Mouse (Mus musculus) lung, postnatal 0 days (tissue): ENCODE data around the gene Glipr1. TPM values are rescaled to one million over a fixed set of nuclear protein-coding genes. Genes with fewer than 3 reads are reported as not detected.
A peak's percentile ranks its signal among the peaks of the same experiment; 100 is the strongest.

Source experiments
- ATAC-seq: fragments of 200-750 bp; cut with Nextera tagmentation; 2 replicates; pipeline ENCODE4 v1.8.0; 2017; ENCODE audit warnings: moderate library complexity
- DNase-seq: peaks from one replicate; pipeline ENCODE4 v3.0.0-alpha.2; 2016; ENCODE audit warnings: low spot score
- H3K27ac ChIP-seq: fragments of 300-500 bp; sonication (generic); 2 replicates; pipeline ENCODE4 v1.5.1; 2014; ENCODE audit warnings: antibody characterized with exemption, mild to moderate bottlenecking, low read length, mixed read lengths
- H3K27me3 ChIP-seq: fragments of 300-500 bp; sonication (generic); replicated peaks from 2 replicates; pipeline ENCODE4 v1.6.1; 2014; ENCODE audit warnings: low read length, mixed read lengths; ENCODE audit not compliant: insufficient read depth
- H3K36me3 ChIP-seq: fragments of 300-500 bp; sonication (generic); 2 replicates; pipeline ENCODE4 v1.6.1; 2014; ENCODE audit warnings: low read length, mixed read lengths; ENCODE audit not compliant: insufficient read depth
- H3K4me1 ChIP-seq: fragments of 300-500 bp; sonication (generic); 2 replicates; pipeline ENCODE4 v1.6.1; 2014; ENCODE audit warnings: antibody characterized with exemption, low read depth, low read length, mixed read lengths; ENCODE audit not compliant: insufficient read depth
- H3K4me2 ChIP-seq: fragments of 300-500 bp; sonication (generic); replicated peaks from 2 replicates; pipeline ENCODE4 v1.6.1; 2014; ENCODE audit warnings: low read depth, mild to moderate bottlenecking, low read length, moderate library complexity, mixed read lengths
- H3K4me3 ChIP-seq: fragments of 300-500 bp; sonication (generic); 2 replicates; pipeline ENCODE4 v1.5.1; 2014; ENCODE audit warnings: low read depth, low read length
- H3K9ac ChIP-seq: fragments of 300-500 bp; sonication (generic); replicated peaks from 2 replicates; pipeline ENCODE4 v1.6.1; 2014; ENCODE audit warnings: low read depth, mild to moderate bottlenecking
- H3K9me3 ChIP-seq: fragments of 300-500 bp; sonication (generic); 2 replicates; pipeline ENCODE4 v1.6.1; 2016; ENCODE audit warnings: low read length, mixed read lengths
- CTCF ChIP-seq: IDR thresholded peaks from 2 replicates; pipeline ENCODE4 v1.5.1; 2016; ENCODE audit warnings: antibody characterized with exemption, mild to moderate bottlenecking
- EP300 ChIP-seq: IDR thresholded peaks from 2 replicates; pipeline ENCODE4 v1.6.1; 2016; ENCODE audit warnings: antibody characterized with exemption, mild to moderate bottlenecking, control low read depth
- WGBS: fragments of 180-500 bp; shearing (Covaris S2); extraction: QIAGEN DNeasy Blood & Tissue Kit; methylation state at CpG from one replicate; pipeline ENCODE4 v1.1.7; 2014; 5-methylcytosine and 5-hydroxymethylcytosine counted together
- polyA plus RNA-seq: library from polyadenylated mRNA; unstranded; fragments of >200 nt; fragmentation: Nextera tagmentation; extraction: Ambion mirVana; gene quantifications from 2 replicates; pipeline ENCODE4 v1.2.1, GENCODE M21; 2015

Glipr1 gene
- polyA plus RNA-seq, 1 experiment from 2014 or later = 9.6 TPM

GRCm38 (mm10) chr10:111995803-111996548 is 6.5 kb downstream of the Glipr1 start:
- no peak for DNase-seq
- Histone ChIP-seq H3K4me2 (no peak overlapping the region), H3K27me3 (no peaks in the 10 kb centered on the region), H3K4me1 (no peaks in the 10 kb centered on the region), H3K9me3 (no peaks in the 10 kb centered on the region), H3K27ac (no peak overlapping the region), H3K9ac (no peak overlapping the region), H3K4me3 (no peak overlapping the region), H3K36me3 (no peaks in the 10 kb centered on the region)
- WGBS = 76% methylated on average over 11 of the region's 11 CpGs
- ATAC-seq = peak; percentile 25; the same call in 1 of the 2 replicates
- no peak for TF ChIP-seq CTCF
- no peak for TF ChIP-seq EP300

DNA sequence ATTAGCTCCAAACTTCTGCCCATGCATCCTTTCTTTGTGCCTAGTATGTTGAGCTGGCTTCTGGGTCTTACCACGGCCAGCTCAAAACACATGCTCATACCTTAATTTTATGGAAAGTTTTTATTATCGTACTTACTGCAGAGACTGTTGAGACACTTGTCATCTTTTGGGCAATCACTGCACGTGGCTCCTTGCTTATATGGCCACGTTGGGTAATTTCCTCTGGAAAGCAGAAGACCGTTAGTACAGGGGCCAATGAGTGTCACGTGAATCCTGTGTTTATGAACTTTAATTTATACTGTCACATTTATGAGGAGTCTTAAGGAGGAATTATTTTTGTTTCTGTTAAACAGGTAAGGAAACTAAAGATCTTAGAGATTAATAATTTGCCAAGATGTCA is 16.0 kb downstream of the Glipr1 start:
- H3K9me3 ChIP-seq = no peaks in the 10 kb centered on the region
- no peak overlapping the region for H3K27ac ChIP-seq
- ATAC-seq = no peak
- no peaks in the 10 kb centered on the region for H3K27me3 ChIP-seq
- 78% methylated on average over 6 of the region's 6 CpGs for WGBS
- H3K36me3 ChIP-seq = peaks cover 29% of the 10 kb centered on the region; the same call in 1 of the 2 replicates
- H3K9ac ChIP-seq = no peak overlapping the region
- TF ChIP-seq CTCF (no peak), EP300 (no peak)
- no peaks in the 10 kb centered on the region for H3K4me1 ChIP-seq
- H3K4me3 ChIP-seq = no peak overlapping the region
- H3K4me2 ChIP-seq = no peak overlapping the region
- no peak for DNase-seq

- Histone ChIP-seq H3K4me2 (no peak overlapping the region), H3K9ac (no peak overlapping the region), H3K4me1 (no peaks in the 10 kb centered on the region), H3K27me3 (no peaks in the 10 kb centered on the region), H3K4me3 (no peak overlapping the region), H3K36me3 (peaks cover 40% of the 10 kb centered on the region; the same call in 1 of the 2 replicates), H3K9me3 (no peaks in the 10 kb centered on the region), H3K27ac (no peak overlapping the region)
- TF ChIP-seq CTCF = no peak
- TF ChIP-seq EP300 = no peak
- ATAC-seq = no peak
- DNase-seq = no peak
- WGBS = 85% methylated on average over 5 of the region's 5 CpGs
Measured at GRCm38 (mm10) chr10:111983070-111983469, 19.4 kb downstream of the Glipr1 start.

GRCm38 (mm10) chr10:111977584-111977983 is 24.8 kb downstream of the Glipr1 start:
- peak; percentile 25; the same call in 1 of the 2 replicates for ATAC-seq
- no peak overlapping the region for H3K27ac ChIP-seq
- no peaks in the 10 kb centered on the region for H3K9me3 ChIP-seq
- no peak overlapping the region for H3K4me2 ChIP-seq
- TF ChIP-seq CTCF = peak; percentile 95
- TF ChIP-seq EP300 = no peak
- H3K9ac ChIP-seq = no peak overlapping the region
- WGBS = 44% methylated on average over 5 of the region's 5 CpGs
- peaks cover 15% of the 10 kb centered on the region; the same call in 1 of the 2 replicates for H3K36me3 ChIP-seq
- no peaks in the 10 kb centered on the region for H3K27me3 ChIP-seq
- H3K4me1 ChIP-seq = peaks cover 5% of the 10 kb centered on the region; the same call in 1 of the 2 replicates
- H3K4me3 ChIP-seq = no peak overlapping the region
- peak; percentile 72 for DNase-seq

- TF ChIP-seq EP300 (peak; percentile 79), CTCF (no peak)
- Histone ChIP-seq H3K9me3 (no peaks in the 10 kb centered on the region), H3K9ac (peak within 1 kb of the TSS; percentile 83), H3K27me3 (no peaks in the 10 kb centered on the region), H3K36me3 (no peaks in the 10 kb centered on the region), H3K27ac (peak within 1 kb of the TSS; percentile 68), H3K4me2 (peak within 1 kb of the TSS; percentile 77), H3K4me3 (peak within 1 kb of the TSS; percentile 78), H3K4me1 (peaks cover 5% of the 10 kb centered on the region; the same call in 1 of the 2 replicates)
- ATAC-seq (peak; percentile 100), DNase-seq (peak; percentile 98)
- under 1% methylated on average over 51 of the region's 51 CpGs for WGBS
Measured at GRCm38 (mm10) chr10:111972542-111973361, 29.7 kb downstream of the Glipr1 start, which contains the start of gene Krr1. Gene Krr1 (plus strand): TSS chr10:111972664.

GRCm38 (mm10) chr10:111971929-111972328 is 30.5 kb downstream of the Glipr1 start:
- TF ChIP-seq EP300 (no peak), CTCF (no peak)
- Histone ChIP-seq H3K27me3 (no peaks in the 10 kb centered on the region), H3K4me2 (no peak overlapping the region), H3K4me3 (no peak overlapping the region), H3K36me3 (no peaks in the 10 kb centered on the region), H3K27ac (no peak overlapping the region), H3K9ac (no peak overlapping the region), H3K9me3 (no peaks in the 10 kb centered on the region), H3K4me1 (peaks cover 5% of the 10 kb centered on the region; the same call in 1 of the 2 replicates)
- 84% methylated on average over 3 of the region's 3 CpGs for WGBS
- DNase-seq = no peak
- no peak for ATAC-seq
